Mouse (Mus musculus) activated CD4-positive, CD25-positive, alpha-beta regulatory T cell, adult 4 months (primary cell): ENCODE results near the gene Ntmt1. TPM values are rescaled to one million over a fixed set of nuclear protein-coding genes. Genes with fewer than 3 reads are reported as not detected.

Experiments
- ATAC-seq: one replicate; pipeline ENCODE4 v1.8.0; 2017
- polyA plus RNA-seq, 2 experiments: library from polyadenylated mRNA; unstranded; fragments of 100-300 nt; shearing (Covaris generic); gene quantifications; one replicate each; pipeline ENCODE4 v1.2.1; 2017

Ntmt1 gene
- polyA plus RNA-seq, 2 experiments from 2014 or later: 28.2 to 38.9 TPM

DNA sequence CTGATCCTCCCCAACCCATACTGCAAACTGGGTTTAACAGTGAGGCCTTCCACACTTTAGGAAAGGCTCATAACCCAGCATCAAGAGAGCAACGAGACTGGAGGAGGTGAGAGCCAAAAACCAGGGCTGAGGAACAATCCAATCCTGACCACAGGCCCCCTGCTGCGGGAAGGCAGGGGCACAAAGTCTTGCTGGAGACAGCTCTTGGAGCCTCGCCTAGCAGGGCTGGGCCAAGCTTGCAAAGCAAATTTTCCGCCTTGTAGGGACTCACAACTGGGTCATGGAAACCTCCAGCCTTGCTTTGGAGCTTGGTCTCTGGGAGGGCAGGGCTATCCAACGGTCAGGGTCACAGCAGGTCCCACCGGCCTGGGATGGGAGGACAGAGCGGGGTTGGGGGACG is 63.2 kb downstream of the Ntmt1 start:
- ATAC-seq: no peak

Other genes starting within 250 kb of the Ntmt1 start
- gene Cstad, start 212.8 kb upstream of the Ntmt1 start, polyA plus RNA-seq: 1 to 10 TPM; 1.2 to 2.0 TPM
- gene 1700001O22Rik, start 4.2 kb upstream of the Ntmt1 start, polyA plus RNA-seq: under 1 TPM; 0.73 to 0.76 TPM
- 10 to 100 TPM; 27.4 to 36.2 TPM for gene Asb6, start 22.5 kb downstream of the Ntmt1 start, polyA plus RNA-seq
- not detected for gene Prrx2, start 27.1 kb downstream of the Ntmt1 start, polyA plus RNA-seq
- gene Ptges, start 122.0 kb downstream of the Ntmt1 start, polyA plus RNA-seq: under 1 TPM in 1 of 2 experiments, not detected in 1; 0.09 TPM
- gene Tor1b, start 145.1 kb downstream of the Ntmt1 start, polyA plus RNA-seq: 10 to 100 TPM; 18.1 to 19.9 TPM
- 10 to 100 TPM; 63.1 to 67.7 TPM for gene Tor1a, start 160.1 kb downstream of the Ntmt1 start, polyA plus RNA-seq
- gene BC005624, start 174.4 kb downstream of the Ntmt1 start, polyA plus RNA-seq: 10 to 100 TPM; 74.8 to 81.0 TPM
- 10 to 100 TPM; 11.6 to 15.0 TPM for gene Usp20, start 174.5 kb downstream of the Ntmt1 start, polyA plus RNA-seq